Mouse (Mus musculus) urinary bladder, postnatal 25 days (tissue): ENCODE results near the gene 1700125H20Rik.

Source experiments
- DNase-seq: peaks from one replicate; pipeline ENCODE4 v3.0.0; 2022; ENCODE audit warnings: low spot score

Gene 1700125H20Rik

GRCm38 (mm10) chr11:85184082-85184481 is 13.9 kb downstream of the 1700125H20Rik start:
- DNase-seq = peak; percentile 23

GRCm38 (mm10) chr11:85184839-85185238 is 14.6 kb downstream of the 1700125H20Rik start:
- DNase-seq = no peak

- DNase-seq = no peak
These were observed 18.9 kb downstream of the 1700125H20Rik start for GRCm38 (mm10) chr11:85189110-85189509.

DNA sequence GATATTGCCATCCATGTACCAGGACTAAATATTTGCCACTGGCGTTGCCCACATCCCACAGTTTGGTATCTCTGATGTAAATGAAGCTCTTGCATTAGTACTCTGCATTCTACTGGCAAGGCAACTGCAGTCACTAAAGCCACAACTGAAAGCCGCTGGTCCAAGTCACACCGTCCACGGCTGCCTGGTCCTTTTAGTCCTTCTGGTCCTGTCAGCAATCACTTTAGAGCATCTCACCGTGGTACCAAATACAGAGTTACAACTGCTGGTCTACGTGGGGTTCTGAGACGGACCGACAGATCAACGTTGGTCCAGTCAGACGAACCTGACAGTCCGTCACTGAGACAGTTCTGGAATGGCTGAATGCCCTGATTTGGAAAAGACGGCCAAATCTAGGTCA is 20.5 kb downstream of the 1700125H20Rik start:
- no peak for DNase-seq

DNA sequence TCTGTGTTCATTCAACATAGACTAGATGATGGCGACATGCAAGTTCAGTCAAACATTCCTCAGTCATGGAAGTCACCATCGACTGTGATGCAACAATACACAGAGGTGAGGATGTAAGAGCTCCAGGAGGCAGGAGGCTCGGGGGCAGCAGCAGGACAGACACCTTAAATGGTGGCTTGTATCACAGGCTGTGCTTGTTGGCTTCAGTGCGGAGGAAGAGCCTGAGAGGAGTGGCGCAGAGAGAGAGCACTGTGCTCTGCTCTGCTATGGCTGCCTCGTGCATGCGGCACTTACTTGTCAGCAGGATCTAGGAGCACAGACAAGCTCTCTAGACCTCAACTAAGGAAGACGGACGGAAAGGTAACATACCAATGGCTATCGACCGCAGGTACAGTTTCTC is 24.0 kb downstream of the 1700125H20Rik start:
- DNase-seq = no peak

GRCm38 (mm10) chr11:85196046-85196445 is 25.8 kb downstream of the 1700125H20Rik start:
- no peak for DNase-seq

DNA sequence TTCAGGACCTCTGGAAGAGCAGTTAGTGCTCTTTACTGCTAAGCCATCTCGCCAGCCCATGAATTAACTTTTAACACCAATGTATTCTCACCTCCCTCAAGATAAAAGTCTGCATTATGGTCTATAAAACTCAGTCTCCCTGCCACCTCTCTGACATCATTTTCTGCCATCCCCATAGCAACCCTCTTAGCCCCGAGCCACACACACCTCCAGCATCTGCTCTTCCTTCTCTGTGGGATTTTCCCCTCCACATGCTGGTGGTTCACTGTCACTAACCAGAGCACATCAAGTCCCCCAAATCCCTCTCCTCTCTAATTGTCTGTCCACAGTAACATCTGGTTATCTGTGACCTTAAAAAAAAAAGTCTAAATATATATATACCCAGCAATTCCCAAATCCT is 28.7 kb downstream of the 1700125H20Rik start:
- DNase-seq = no peak

GRCm38 (mm10) chr11:85206231-85206630 is 36.0 kb downstream of the 1700125H20Rik start:
- no peak for DNase-seq

GRCm38 (mm10) chr11:85211151-85211550 is 40.9 kb downstream of the 1700125H20Rik start:
- DNase-seq = no peak

DNA sequence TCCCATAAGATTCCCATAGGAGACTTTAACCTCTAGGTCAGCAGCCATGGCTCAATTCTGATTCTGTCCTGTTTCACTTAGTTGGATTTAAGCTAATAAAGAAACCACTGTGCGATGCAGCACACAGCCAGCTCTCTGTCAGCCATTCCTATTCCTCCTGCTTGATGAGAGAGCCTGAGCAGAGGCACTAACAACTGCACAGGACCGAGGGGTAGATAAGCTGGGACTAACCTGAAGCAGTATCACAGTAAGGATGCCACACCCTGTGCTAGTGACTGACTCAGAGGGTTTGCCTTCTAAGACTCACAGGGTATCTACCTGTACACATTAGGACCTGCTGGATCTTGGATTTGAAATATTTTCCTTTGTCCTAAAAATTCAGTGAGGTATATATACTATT is 43.0 kb downstream of the 1700125H20Rik start:
- DNase-seq = no peak

DNA sequence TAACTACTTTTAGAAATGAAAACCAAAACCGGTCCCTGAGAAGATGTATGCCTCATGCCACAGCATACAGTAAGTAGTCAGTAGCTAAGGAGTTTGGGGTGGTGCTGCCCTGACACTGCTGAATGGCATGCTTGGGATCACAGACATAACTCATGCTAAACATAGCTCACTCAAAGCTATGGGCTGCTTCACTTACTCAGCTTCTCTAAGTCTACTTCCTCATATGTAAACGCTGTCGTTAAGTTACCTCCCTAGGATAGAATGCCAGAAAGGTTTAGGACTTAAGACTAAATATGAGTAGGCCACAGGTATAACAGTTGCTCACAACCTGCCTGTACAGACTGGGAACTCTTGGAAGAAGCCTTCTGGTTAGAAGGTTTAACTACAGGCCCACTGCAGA is 44.5 kb downstream of the 1700125H20Rik start:
- DNase-seq = no peak

DNA sequence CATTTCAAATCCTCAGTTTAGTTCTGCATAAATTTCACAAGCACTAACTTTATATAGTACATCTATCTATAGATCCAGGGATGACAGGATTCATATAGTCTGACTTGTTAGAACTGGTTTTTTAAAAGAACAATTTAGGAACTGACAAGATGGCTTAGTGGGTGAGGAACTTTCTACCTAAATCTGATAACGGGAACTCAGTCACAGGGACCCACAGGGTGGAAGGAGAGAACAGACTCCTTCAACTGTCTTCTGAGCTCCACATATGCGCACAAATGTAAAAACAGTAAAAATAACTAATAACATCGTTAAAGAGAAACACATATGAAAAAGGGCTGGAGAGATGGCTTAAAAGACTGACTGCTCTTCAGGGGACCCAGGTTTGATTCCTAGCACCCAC is 48.8 kb downstream of the 1700125H20Rik start:
- no peak for DNase-seq

DNA sequence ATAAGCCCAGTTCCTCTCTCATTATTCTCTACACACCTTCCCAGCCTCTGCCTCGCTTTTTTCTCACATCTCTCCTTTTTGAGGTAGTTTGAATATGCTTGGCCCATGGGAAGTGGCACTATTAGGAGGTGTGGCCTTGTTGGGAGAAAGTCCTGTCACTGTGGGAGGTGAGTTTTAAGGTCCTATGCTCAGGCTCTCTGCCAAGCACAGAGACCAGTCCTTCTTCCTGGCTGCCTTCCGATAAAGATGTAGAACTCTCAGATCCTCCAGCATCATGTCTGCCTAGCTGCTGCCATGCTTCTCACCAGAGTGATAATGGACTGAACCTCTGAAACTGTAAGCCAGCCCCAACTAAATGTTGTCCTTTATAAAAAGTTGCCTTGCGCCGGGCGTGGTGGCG is 52.4 kb downstream of the 1700125H20Rik start:
- DNase-seq = no peak

- DNase-seq = no peak
These were observed 53.0 kb downstream of the 1700125H20Rik start for GRCm38 (mm10) chr11:85223248-85223647.
